Mouse (Mus musculus) midbrain, postnatal 0 days (tissue): Measurements from ENCODE around the gene Klrb1f. TPM values are rescaled to one million over a fixed set of nuclear protein-coding genes. Genes with fewer than 3 reads are reported as not detected.
"Not testable (repeated sequence)": the region's sequence is repeated elsewhere in the genome, so short reads cannot be mapped to it uniquely, and the experiment has no call there.

Experiments
- ATAC-seq: fragments of 200-750 bp; cut with Nextera tagmentation; 2 replicates; pipeline ENCODE4 v1.8.0; 2017; ENCODE audit warnings: moderate number of reproducible peaks, mild to moderate bottlenecking, moderate TSS enrichment, moderate library complexity; ENCODE audit not compliant: low FRiP score
- DNase-seq: peaks from one replicate; pipeline ENCODE4 v3.0.0-alpha.2; 2015; ENCODE audit warnings: low spot score
- H3K27ac ChIP-seq: fragments of 300-500 bp; sonication (generic); 2 replicates; pipeline ENCODE4 v1.5.1; 2014; ENCODE audit warnings: low read depth, mild to moderate bottlenecking, low read length, mixed read lengths
- H3K27me3 ChIP-seq: fragments of 300-500 bp; sonication (generic); 2 replicates; pipeline ENCODE4 v1.6.1; 2014; ENCODE audit warnings: low read length, control low read depth, mixed read lengths; ENCODE audit not compliant: insufficient read depth
- H3K36me3 ChIP-seq: fragments of 300-500 bp; sonication (generic); 2 replicates; pipeline ENCODE4 v1.6.1; 2014; ENCODE audit warnings: low read length, control low read depth, mixed read lengths; ENCODE audit not compliant: insufficient read depth
- H3K4me1 ChIP-seq: fragments of 300-500 bp; sonication (generic); 2 replicates; pipeline ENCODE4 v1.6.1; 2014; ENCODE audit warnings: mild to moderate bottlenecking, control low read depth, antibody characterized with exemption, low read length, mixed read lengths; ENCODE audit not compliant: insufficient read depth
- H3K4me2 ChIP-seq: fragments of 300-500 bp; sonication (generic); 2 replicates; pipeline ENCODE4 v1.6.1; 2014; ENCODE audit warnings: low read depth, mild to moderate bottlenecking, low read length, mixed read lengths; ENCODE audit not compliant: poor library complexity, severe bottlenecking
- H3K4me3 ChIP-seq: fragments of 300-500 bp; sonication (generic); 2 replicates; pipeline ENCODE4 v1.5.1; 2014; ENCODE audit warnings: low read depth, mild to moderate bottlenecking, low read length, moderate library complexity
- H3K9ac ChIP-seq: fragments of 300-500 bp; sonication (generic); replicated peaks from 2 replicates; pipeline ENCODE4 v1.6.1; 2014; ENCODE audit warnings: mild to moderate bottlenecking, low read length, moderate library complexity, mixed read lengths; ENCODE audit not compliant: poor library complexity, severe bottlenecking
- H3K9me3 ChIP-seq: fragments of 300-500 bp; sonication (generic); 2 replicates; pipeline ENCODE4 v1.6.1; 2016; ENCODE audit warnings: low read length, control low read depth
- CTCF ChIP-seq: IDR thresholded peaks from 2 replicates; pipeline ENCODE4 v1.5.1; 2016; ENCODE audit warnings: antibody characterized with exemption, mild to moderate bottlenecking
- WGBS: fragments of 180-500 bp; shearing (Covaris S2); extraction: QIAGEN DNeasy Blood & Tissue Kit; methylation state at CpG from one replicate; pipeline ENCODE4 v1.1.7; 2014; 5-methylcytosine and 5-hydroxymethylcytosine counted together
- polyA plus RNA-seq: library from polyadenylated mRNA; unstranded; fragments of >200 nt; fragmentation: Nextera tagmentation; extraction: Ambion mirVana; gene quantifications from 2 replicates; pipeline ENCODE4 v1.2.1, GENCODE M21; 2015
- total RNA-seq: library from RNA; depleted of rRNA; stranded (reverse); fragments of >200 nt; gene quantifications from 2 replicates; pipeline ENCODE4 v1.2.3, GENCODE M21; 2014; rRNA removed

Gene Klrb1f
- total and polyA plus RNA-seq, 2 experiments from 2014 or later = 0.46 to 0.93 TPM

GRCm38 (mm10) chr6:129097929-129098328, 52.2 kb downstream of the Klrb1f start:
- Histone ChIP-seq H3K9ac (no peak overlapping the region), H3K4me2 (no peak overlapping the region), H3K27me3 (no peaks in the 10 kb centered on the region), H3K4me3 (no peak overlapping the region), H3K9me3 (no peaks in the 10 kb centered on the region), H3K4me1 (no peaks in the 10 kb centered on the region), H3K27ac (no peak overlapping the region), H3K36me3 (no peaks in the 10 kb centered on the region)
- WGBS = 83% methylated on average over 1 of the region's 1 CpGs
- no peak for ATAC-seq
- no peak for DNase-seq
- TF ChIP-seq CTCF = no peak

GRCm38 (mm10) chr6:129100794-129101193, 55.1 kb downstream of the Klrb1f start, which contains the start of gene Clec2e:
Gene Clec2e (minus strand): TSS chr6:129100913.
- H3K9me3 ChIP-seq, H3K4me3 ChIP-seq, ATAC-seq, H3K27me3 ChIP-seq, H3K27ac ChIP-seq, H3K4me2 ChIP-seq, H3K36me3 ChIP-seq, DNase-seq, H3K4me1 ChIP-seq, H3K9ac ChIP-seq: not testable (repeated sequence)
- 76% methylated on average over 1 of the region's 1 CpGs for WGBS

GRCm38 (mm10) chr6:129101604-129102003, 55.9 kb downstream of the Klrb1f start:
- no peaks in the 10 kb centered on the region for H3K4me1 ChIP-seq
- H3K27me3 ChIP-seq = no peaks in the 10 kb centered on the region
- H3K9me3 ChIP-seq = no peaks in the 10 kb centered on the region
- H3K27ac ChIP-seq = no peak overlapping the region
- TF ChIP-seq CTCF = no peak
- H3K9ac ChIP-seq = no peak overlapping the region
- H3K4me3 ChIP-seq = no peak overlapping the region
- H3K4me2 ChIP-seq = no peak overlapping the region
- WGBS = 90% methylated on average over 1 of the region's 1 CpGs
- ATAC-seq (no peak), DNase-seq (no peak)
- no peaks in the 10 kb centered on the region for H3K36me3 ChIP-seq

- ATAC-seq (no peak), DNase-seq (no peak)
- 82% methylated on average over 4 of the region's 4 CpGs for WGBS
- H3K27me3 ChIP-seq = no peaks in the 10 kb centered on the region
- no peak overlapping the region for H3K4me3 ChIP-seq
- no peak overlapping the region for H3K4me2 ChIP-seq
- H3K9me3 ChIP-seq = no peaks in the 10 kb centered on the region
- no peak overlapping the region for H3K27ac ChIP-seq
- H3K9ac ChIP-seq = no peak overlapping the region
- H3K36me3 ChIP-seq = no peaks in the 10 kb centered on the region
- no peak for TF ChIP-seq CTCF
- H3K4me1 ChIP-seq = no peaks in the 10 kb centered on the region
Observed at GRCm38 (mm10) chr6:129102858-129103555, 57.3 kb downstream of the Klrb1f start.

Other genes with a start within 250 kb of the Klrb1f start
- not detected in 2 replicates for gene Gm44511, start 219.6 kb upstream of the Klrb1f start, total RNA-seq
- gene Gm44511, start 219.6 kb upstream of the Klrb1f start, polyA plus RNA-seq = not detected in 2 replicates
- gene Klrb1b, start 219.6 kb upstream of the Klrb1f start, total RNA-seq = not detected in 2 replicates
- not detected in 2 replicates for gene Klrb1b, start 219.6 kb upstream of the Klrb1f start, polyA plus RNA-seq
- 0.42 TPM in 1 of 2 replicates, not detected in the other for gene Clec2i, start 158.3 kb upstream of the Klrb1f start, total RNA-seq
- gene Clec2i, start 158.3 kb upstream of the Klrb1f start, polyA plus RNA-seq = not detected in 2 replicates
- 0.19 and 0.38 TPM in 2 replicates for gene BC035044, start 154.8 kb upstream of the Klrb1f start, total RNA-seq
- gene BC035044, start 154.8 kb upstream of the Klrb1f start, polyA plus RNA-seq = 0.29 and 0.41 TPM in 2 replicates
- gene Clec2g, start 111.5 kb upstream of the Klrb1f start, total RNA-seq = not detected in 2 replicates
- not detected in 2 replicates for gene Clec2g, start 111.5 kb upstream of the Klrb1f start, polyA plus RNA-seq
- not detected in 2 replicates for gene Clec2e, start 55.0 kb downstream of the Klrb1f start, total RNA-seq
- gene Clec2e, start 55.0 kb downstream of the Klrb1f start, polyA plus RNA-seq = not detected in 2 replicates
- gene Clec2d, start 134.7 kb downstream of the Klrb1f start, total RNA-seq = 11.0 and 12.9 TPM in 2 replicates
- 0.13 TPM in 1 of 2 replicates, not detected in the other for gene Clec2d, start 134.7 kb downstream of the Klrb1f start, polyA plus RNA-seq
- not detected in 2 replicates for gene Cd69, start 229.5 kb downstream of the Klrb1f start, total RNA-seq
- not detected in 2 replicates for gene Cd69, start 229.5 kb downstream of the Klrb1f start, polyA plus RNA-seq